In genomic region chr2:30553851-30554540, GRCm38 (mm10) we compare ENCODE assay signal across 7 mouse cellular contexts. TPM values are rescaled to one million over a fixed set of nuclear protein-coding genes. Genes with fewer than 3 reads are reported as not detected.
DNase-seq lines count a peak whose midpoint lies in the region; ATAC-seq lines count a peak whose summit lies in the region.

No protein-coding gene starts in this region.

- no peak overlapping the region for H3K4me3 ChIP-seq in intestine, embryonic 15.5 days (replicated peaks)

- H3K4me1 ChIP-seq in intestine, embryonic 15.5 days (replicated peaks) = no peaks in the 10 kb centered on the region

- ATAC-seq in intestine, embryonic 15.5 days = peak; percentile 80
- ATAC-seq in megakaryocyte-erythroid progenitor cell, adult 5-6 weeks (replicated peaks; ENCODE audit: low FRiP score, low TSS enrichment, poor library complexity, severe bottlenecking) = peak; percentile 66

- H3K36me3 ChIP-seq in intestine, embryonic 15.5 days = no peaks in the 10 kb centered on the region
- H3K36me3 ChIP-seq in splenic B cell, adult 2 months (ENCODE audit: control insufficient read depth, insufficient read depth, low read length, poor library complexity, severe bottlenecking) = no peaks in the 10 kb centered on the region

- intact Hi-C loops in left cerebral cortex, postnatal 10 days (cut with DNase I) = no loop called here

- H3K27me3 ChIP-seq in intestine, embryonic 15.5 days (replicated peaks) = no peaks in the 10 kb centered on the region
- H3K27me3 ChIP-seq in splenic B cell, adult 2 months (ENCODE audit: control insufficient read depth, insufficient read depth, low read length, poor library complexity, severe bottlenecking) = no peaks in the 10 kb centered on the region

- WGBS in intestine, embryonic 15.5 days = 52% methylated on average over 7 of the region's 7 CpGs

- H3K4me2 ChIP-seq in intestine, embryonic 15.5 days (replicated peaks) = no peak overlapping the region

- no peak overlapping the region for H3K9ac ChIP-seq in intestine, embryonic 15.5 days

- no peak overlapping the region for H3K27ac ChIP-seq in intestine, embryonic 15.5 days

- H3K9me3 ChIP-seq in intestine, embryonic 15.5 days = no peaks in the 10 kb centered on the region

- DNase-seq in ZHBTc4 (ENCODE audit: low read depth, low spot score) = peak; percentile 81
- peak; percentile 65 to 77 for DNase-seq in cerebellum, postnatal 25 days
- DNase-seq in gastrocnemius, postnatal 25 days = peak; percentile 49
- peak; percentile 56 to 77 for DNase-seq in left cerebral cortex, postnatal 10 days (ENCODE audit: extremely low spot score in 1 of 2, low spot score in 2 of 2)
- DNase-seq in splenic B cell, adult 2 months (ENCODE audit: low read depth, low spot score) = peak; percentile 58

RNA-seq across cellular contexts. Expression of gene Cstad, which starts 40.8 kb away (rescaled TPM):
- total RNA-seq in gastrocnemius, postnatal 25 days (2021) = 1 to 10 TPM; 2.3 TPM
- polyA plus RNA-seq in intestine, embryonic 15.5 days (2015; fragmentation: Nextera tagmentation; extraction: Ambion mirVana) = 0.63 and 0.72 TPM in 2 replicates
- total RNA-seq in left cerebral cortex, postnatal 10 days (2021) = 1 to 10 TPM; 3.1 to 4.8 TPM
- total RNA-seq in megakaryocyte-erythroid progenitor cell, adult 5-6 weeks (2014; fragmentation: Nextera tagmentation) = 2.7 TPM in 1 of 2 replicates, not detected in the other
- total RNA-seq in megakaryocyte-erythroid progenitor cell, adult 5-6 weeks (2017) = 1.0 TPM in 1 of 2 replicates, not detected in the other
